Mouse (Mus musculus) ES-E14 (cell line): ENCODE results near the gene Zfp64. TPM values are rescaled to one million over a fixed set of nuclear protein-coding genes. Genes with fewer than 3 reads are reported as not detected.
A peak's percentile ranks its signal among the peaks of the same experiment; 100 is the strongest.

ENCODE experiments used
- DNase-seq: peaks from one replicate; pipeline ENCODE4 v3.0.0-alpha.2; 2013; ENCODE audit warnings: low read depth, low spot score
- H3K27ac ChIP-seq: 2 replicates; pipeline ENCODE4 v1.5.1; 2012; ENCODE audit warnings: low read depth, mild to moderate bottlenecking, low read length, moderate library complexity, mixed read lengths; ENCODE audit not compliant: poor library complexity, insufficient read depth, severe bottlenecking
- H3K36me3 ChIP-seq: 2 replicates; pipeline ENCODE4 v1.6.1; 2012; ENCODE audit warnings: mild to moderate bottlenecking, low read length, moderate library complexity, mixed read lengths; ENCODE audit not compliant: control insufficient read depth, poor library complexity, insufficient read depth, severe bottlenecking
- H3K4me1 ChIP-seq, 2 experiments: fragments of 150-350 bp in 1 of 2; sonication (generic) in 1 of 2; 2 replicates each; pipeline ENCODE4 v1.6.1; 2012; ENCODE audit warnings: low read length in 2 of 2, mild to moderate bottlenecking in 1 of 2, mixed read lengths in 1 of 2; ENCODE audit not compliant: control insufficient read depth in 2 of 2, insufficient read depth in 2 of 2, poor library complexity in 1 of 2
- H3K4me3 ChIP-seq, 2 experiments: fragments of 150-350 bp in 1 of 2; sonication (generic) in 1 of 2; 2 replicates each; pipeline ENCODE4 v1.5.1; 2012; ENCODE audit warnings: low read length in 2 of 2, low read depth in 1 of 2, mild to moderate bottlenecking in 1 of 2, mixed read lengths in 1 of 2; ENCODE audit not compliant: insufficient read depth in 1 of 2, poor library complexity in 1 of 2, severe bottlenecking in 1 of 2
- H3K9ac ChIP-seq: 2 replicates; pipeline ENCODE4 v1.6.1; 2012; ENCODE audit warnings: low read depth, mild to moderate bottlenecking, low read length, mixed read lengths; ENCODE audit not compliant: poor library complexity, insufficient read depth, severe bottlenecking
- H3K9me3 ChIP-seq: fragments of 150-350 bp; sonication (generic); 2 replicates; pipeline ENCODE4 v1.6.1; 2012; ENCODE audit warnings: low read depth, mild to moderate bottlenecking, low read length; ENCODE audit not compliant: control insufficient read depth, insufficient read depth
- CHD2 ChIP-seq: IDR thresholded peaks from 2 replicates; pipeline ENCODE4 v1.6.1; 2014; ENCODE audit warnings: mild to moderate bottlenecking, low read depth, low read length, inconsistent platforms
- HCFC1 ChIP-seq: IDR thresholded peaks from 2 replicates; pipeline ENCODE4 v1.6.1; 2012; ENCODE audit warnings: low read length, inconsistent platforms, borderline replicate concordance; ENCODE audit not compliant: insufficient read depth
- MAFK ChIP-seq: IDR thresholded peaks from 2 replicates; pipeline ENCODE4 v1.6.1; 2014; ENCODE audit warnings: mild to moderate bottlenecking, low read depth, low read length, inconsistent platforms; ENCODE audit not compliant: insufficient read depth
- ZC3H11A ChIP-seq: IDR thresholded peaks from 2 replicates; pipeline ENCODE4 v1.6.1; 2012; ENCODE audit warnings: low read depth, mild to moderate bottlenecking, inconsistent platforms, low read length, borderline replicate concordance
- ZNF384 ChIP-seq: IDR thresholded peaks from 2 replicates; pipeline ENCODE4 v1.6.1; 2012; ENCODE audit warnings: low read depth, low read length, inconsistent platforms
- in situ Hi-C, 2 experiments: fragments of 600-800 bp; cut with MboI; formaldehyde crosslinking; loops; one replicate each; pipeline ENCODE4 v1.15.1; 2025; ENCODE audit warnings: low sequenced_read_pairs in 2 of 2, inconsistent platforms in 1 of 2; ENCODE audit not compliant: unreplicated experiment in 2 of 2
- total RNA-seq: library from RNA; depleted of rRNA; stranded (reverse); fragments of 300-350 nt; gene quantifications from 2 replicates; pipeline ENCODE4 v1.2.3, GENCODE M21; 2012

Zfp64 gene
- total RNA-seq, 1 experiment: 54.4 TPM

- Histone ChIP-seq H3K27ac (no peak overlapping the region), H3K4me3 (no peak overlapping the region), H3K36me3 (peaks cover 71% of the 10 kb centered on the region), H3K9me3 (no peaks in the 10 kb centered on the region), H3K4me1 (no peaks in the 10 kb centered on the region), H3K9ac (no peak overlapping the region)
- in situ Hi-C loops: no loop called here
- TF ChIP-seq CHD2 (no peak), MAFK (no peak), ZNF384 (no peak), ZC3H11A (no peak), HCFC1 (no peak)
- DNase-seq: no peak
These were observed 11.4 kb downstream of the Zfp64 start for GRCm38 (mm10) chr2:168944011-168944410.

- no peak for DNase-seq
- TF ChIP-seq ZNF384: no peak
- no peak overlapping the region for H3K9ac ChIP-seq
- H3K4me1 ChIP-seq: peaks cover 2 to 8% of the 10 kb centered on the region in 2 experiments; a peak in 2 of 4 replicates
- H3K9me3 ChIP-seq: no peaks in the 10 kb centered on the region
- in situ Hi-C loops: no loop called here
- H3K36me3 ChIP-seq: peaks cover 48% of the 10 kb centered on the region
- no peak overlapping the region for H3K4me3 ChIP-seq
- H3K27ac ChIP-seq: no peak overlapping the region
These were observed 15.4 kb downstream of the Zfp64 start for GRCm38 (mm10) chr2:168939941-168940340.

- in situ Hi-C loops: no loop called here
- no peak for DNase-seq
- Histone ChIP-seq H3K9ac (no peak overlapping the region), H3K4me3 (no peak overlapping the region), H3K36me3 (peaks cover 48% of the 10 kb centered on the region), H3K27ac (no peak overlapping the region), H3K4me1 (peaks cover 2 to 8% of the 10 kb centered on the region in 2 experiments; a peak in 2 of 4 replicates), H3K9me3 (no peaks in the 10 kb centered on the region)
- TF ChIP-seq HCFC1 (no peak), ZC3H11A (no peak), MAFK (no peak), CHD2 (no peak), ZNF384 (no peak)
These were observed 16.0 kb downstream of the Zfp64 start for GRCm38 (mm10) chr2:168939261-168939933.

- in situ Hi-C loops: no loop called here
- Histone ChIP-seq H3K4me3 (no peak overlapping the region), H3K27ac (no peak overlapping the region), H3K9me3 (no peaks in the 10 kb centered on the region), H3K36me3 (peaks cover 42% of the 10 kb centered on the region), H3K9ac (no peak overlapping the region), H3K4me1 (peaks cover 2 to 8% of the 10 kb centered on the region in 2 experiments; a peak in 3 of 4 replicates)
- TF ChIP-seq ZC3H11A: no peak
- TF ChIP-seq HCFC1: no peak
- TF ChIP-seq MAFK: no peak
- TF ChIP-seq ZNF384: no peak
- no peak for TF ChIP-seq CHD2
- no peak for DNase-seq
These were observed 18.5 kb downstream of the Zfp64 start for GRCm38 (mm10) chr2:168936896-168937295.

- Histone ChIP-seq H3K9me3 (no peaks in the 10 kb centered on the region), H3K4me3 (peak overlapping the region; percentile 60 to 67), H3K36me3 (peaks cover 37% of the 10 kb centered on the region), H3K27ac (no peak overlapping the region), H3K4me1 (peaks cover 2 to 8% of the 10 kb centered on the region in 2 experiments; a peak in 3 of 4 replicates), H3K9ac (peak overlapping the region; percentile 76)
- no peak for TF ChIP-seq HCFC1
- no peak for TF ChIP-seq MAFK
- TF ChIP-seq ZNF384: no peak
- TF ChIP-seq CHD2: no peak
- TF ChIP-seq ZC3H11A: no peak
- DNase-seq: no peak
- in situ Hi-C loops: no loop called here
These were observed 20.2 kb downstream of the Zfp64 start for GRCm38 (mm10) chr2:168935165-168935564.
